Mouse (Mus musculus) kidney, adult 11 months (tissue): ENCODE measurements around the gene Nsfl1c.
"Not testable (repeated sequence)": the region's sequence is repeated elsewhere in the genome, so short reads cannot be mapped to it uniquely, and the experiment has no call there.

Source experiments
- DNase-seq: peaks from one replicate; pipeline ENCODE4 v3.0.0; 2022

The Nsfl1c gene

GRCm38 (mm10) chr2:151494035-151494803, at the start of gene Nsfl1c:
Nsfl1c (plus strand) TSS chr2:151494182.
- peak; percentile 88 for DNase-seq

- not testable (repeated sequence) for DNase-seq
Measured at GRCm38 (mm10) chr2:151476053-151476452, 17.9 kb upstream of the Nsfl1c start, which contains the start of gene 4921509C19Rik. 4921509C19Rik (minus strand) TSS chr2:151476153.

DNA sequence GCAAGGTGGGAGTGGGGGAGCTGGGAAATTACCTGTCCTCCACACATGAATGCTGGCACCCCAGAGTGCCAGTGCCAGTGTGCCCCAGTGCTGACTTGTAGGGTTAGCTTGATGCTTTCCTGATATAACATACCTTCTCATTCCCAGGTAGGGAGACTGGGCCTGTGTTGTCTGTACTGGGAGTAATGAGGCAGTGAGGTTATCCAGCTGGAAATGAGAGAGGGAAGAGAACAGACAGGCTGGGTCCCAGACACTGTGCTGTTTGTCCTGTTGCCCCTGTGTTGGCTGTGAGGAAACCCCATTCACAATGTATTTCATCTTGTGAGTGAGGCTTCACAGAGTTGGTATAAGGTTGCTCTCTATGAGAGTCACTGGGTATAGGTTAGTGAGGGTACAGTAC, 7.5 kb upstream of the Nsfl1c start:
- no peak for DNase-seq

DNA sequence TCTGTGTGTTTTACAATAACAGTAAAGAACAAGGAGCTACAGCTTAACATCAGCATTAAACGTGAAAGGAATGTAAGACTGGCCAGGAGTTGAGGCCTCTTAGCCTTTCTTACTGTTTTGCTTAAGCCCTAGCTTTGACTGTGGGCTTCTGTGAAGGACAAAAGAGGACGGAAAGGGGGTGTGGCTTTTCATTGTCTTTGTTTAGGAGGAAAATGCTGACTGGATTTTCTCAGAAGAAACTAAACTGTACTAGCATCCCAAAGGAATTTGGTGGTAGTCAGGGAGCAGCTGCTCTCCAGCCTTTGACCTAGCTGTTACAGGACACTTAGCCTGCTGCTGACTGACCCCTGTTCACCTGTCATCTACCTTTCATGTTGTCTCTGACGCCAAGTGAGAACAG, 4.4 kb downstream of the Nsfl1c start:
- DNase-seq = no peak

DNA sequence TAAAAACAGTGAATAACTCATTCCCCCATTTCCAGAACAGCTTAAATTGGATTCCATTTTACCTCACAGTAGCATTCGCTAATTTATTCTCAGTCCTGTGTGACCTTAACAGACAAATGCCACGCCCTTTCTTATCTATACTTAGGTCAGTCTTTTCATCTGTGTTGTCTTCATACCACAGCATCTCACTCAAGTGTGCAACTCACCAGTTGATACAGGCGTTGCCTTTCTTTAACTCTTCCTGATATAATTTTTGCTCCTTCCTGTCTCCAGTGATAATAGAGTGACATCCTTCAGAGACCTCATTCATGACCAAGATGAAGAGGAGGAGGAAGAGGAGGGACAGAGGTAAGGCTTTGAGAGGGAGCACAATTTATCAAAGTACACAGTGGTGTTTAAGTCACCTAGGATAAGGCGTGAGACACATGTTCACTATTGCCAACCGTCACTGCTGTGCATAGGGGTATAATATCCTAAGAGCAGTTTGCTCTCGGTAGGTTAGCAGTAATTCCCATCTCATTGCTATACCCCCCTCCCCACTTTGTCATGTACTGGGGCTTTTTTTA, 6.5 kb downstream of the Nsfl1c start:
- DNase-seq = no peak

GRCm38 (mm10) chr2:151504226-151504625, 10.2 kb downstream of the Nsfl1c start:
- no peak for DNase-seq

DNA sequence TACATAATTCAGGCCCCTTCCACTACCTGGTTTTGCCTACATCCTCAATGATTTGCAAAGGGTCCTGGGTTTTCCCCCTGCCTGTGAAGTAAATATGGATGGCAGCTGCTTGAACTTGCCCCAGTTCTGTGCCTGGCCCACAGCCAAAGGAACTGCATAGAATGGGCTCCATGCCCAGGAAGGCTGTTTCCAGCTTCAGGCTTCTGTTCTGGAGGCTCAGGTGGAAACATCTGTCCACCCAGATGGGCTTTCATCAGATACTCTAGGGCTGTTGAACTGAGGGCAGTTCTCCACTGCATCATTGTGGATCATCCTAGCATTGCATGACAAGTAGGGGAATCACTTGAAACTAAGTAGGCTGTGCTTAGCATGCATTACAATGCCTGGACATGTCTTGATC, 18.2 kb downstream of the Nsfl1c start:
- DNase-seq = peak; percentile 17

DNA sequence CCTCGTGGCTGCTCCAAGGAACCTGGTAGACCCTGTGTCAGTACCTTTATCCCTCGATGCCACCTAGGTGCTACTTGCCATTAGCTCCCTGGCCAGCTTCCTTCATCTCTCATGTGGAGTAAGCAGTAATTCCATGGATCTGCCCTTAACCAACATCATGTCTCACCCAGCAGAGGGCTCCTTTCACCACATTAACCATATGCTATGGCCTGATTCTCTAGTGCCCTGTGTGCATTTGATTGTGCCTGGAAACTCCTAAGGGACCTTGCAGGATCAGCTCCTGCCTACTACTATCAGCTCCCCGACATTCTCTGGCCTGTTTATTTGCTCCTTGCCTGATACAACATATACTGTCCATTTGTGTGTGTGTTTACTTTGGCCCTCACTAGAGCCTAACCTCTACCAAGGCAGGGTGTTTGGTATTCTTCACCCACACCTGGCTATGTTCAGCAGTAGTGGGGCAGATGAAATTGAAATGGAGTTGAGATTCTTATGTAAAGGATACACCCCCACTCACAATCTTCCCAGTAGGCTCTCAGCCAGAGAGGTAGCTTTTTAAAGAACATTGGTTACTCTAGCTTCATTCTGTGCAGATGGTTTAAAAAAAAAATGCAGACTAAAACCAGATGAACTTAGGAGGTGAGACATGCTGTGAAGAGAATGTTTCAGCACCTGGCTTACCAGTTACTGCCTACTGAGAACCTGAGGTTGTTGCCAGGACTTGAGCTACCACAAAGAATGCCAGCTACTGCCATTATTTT, 19.7 kb downstream of the Nsfl1c start:
- DNase-seq = no peak

DNA sequence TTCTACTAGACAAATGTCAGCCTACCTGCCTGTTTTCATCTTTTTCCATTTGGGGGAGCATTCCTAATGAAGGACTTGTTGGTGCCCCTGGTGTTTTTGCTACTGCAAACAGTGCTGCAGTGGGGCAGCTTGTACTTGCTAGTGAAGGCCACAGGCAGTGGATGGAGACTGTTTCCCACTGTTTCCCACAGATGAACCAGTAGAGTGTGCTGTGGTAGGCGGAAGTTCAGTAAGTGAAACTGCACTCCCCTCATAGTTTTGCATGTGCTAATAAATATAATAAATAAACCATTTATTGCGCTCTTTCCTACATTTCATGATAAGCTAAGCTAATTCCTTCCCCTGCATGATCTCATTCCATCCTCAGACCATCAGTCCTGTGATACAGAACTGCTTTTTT, 25.0 kb downstream of the Nsfl1c start:
- no peak for DNase-seq

DNA sequence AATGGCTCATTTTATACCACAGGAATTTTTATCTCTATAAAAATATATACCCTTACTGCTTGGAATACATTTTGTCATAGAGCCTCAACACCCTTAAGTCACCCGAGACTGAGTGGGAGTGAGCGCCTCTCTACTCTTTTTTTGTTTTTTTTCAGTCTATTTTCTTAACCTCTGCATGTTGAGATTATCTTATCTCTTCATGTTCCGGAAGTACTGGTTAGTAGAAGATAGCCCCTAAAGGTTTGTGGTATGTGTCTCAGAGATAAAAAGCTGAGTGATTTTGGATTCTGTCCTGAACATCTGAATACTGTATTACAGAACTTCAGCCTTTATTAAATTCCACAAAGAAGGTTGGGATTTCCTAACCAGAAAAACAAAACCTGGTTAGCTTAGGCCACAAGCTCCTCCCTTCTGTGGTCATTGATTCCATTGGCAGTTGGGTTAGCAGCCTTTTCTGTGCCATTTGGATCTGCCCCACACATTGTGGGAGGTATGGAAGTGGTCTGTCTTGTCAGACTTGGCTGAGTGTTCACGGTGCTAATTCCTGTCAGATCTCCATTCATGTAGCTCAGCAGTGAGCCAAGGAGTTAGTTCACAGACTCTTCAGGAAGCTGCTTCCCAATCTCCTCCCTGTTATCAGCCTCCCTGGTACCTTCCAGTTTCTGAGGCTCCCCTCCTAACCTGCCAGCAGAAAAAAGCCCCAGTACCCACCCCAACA, 30.5 kb downstream of the Nsfl1c start:
- DNase-seq = no peak

DNA sequence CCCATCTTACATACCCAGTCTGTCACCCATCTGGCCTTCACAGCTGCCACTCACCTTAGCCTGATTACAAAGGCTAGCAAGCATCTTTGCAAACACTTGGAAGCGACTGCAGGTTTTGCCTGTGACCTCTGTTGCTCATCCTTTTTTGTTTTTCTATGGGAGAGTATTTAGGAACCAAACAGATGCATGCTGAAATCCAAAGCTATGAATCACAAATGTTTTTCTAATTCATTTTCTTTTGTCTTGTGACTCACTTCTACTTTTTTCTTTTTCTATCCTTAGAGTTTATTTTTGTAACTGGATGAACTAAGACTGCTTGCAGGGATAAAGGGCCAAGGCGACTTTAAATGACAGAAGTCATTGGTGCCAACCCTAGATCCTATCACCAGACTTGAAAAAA, 31.5 kb downstream of the Nsfl1c start:
- DNase-seq = no peak

DNA sequence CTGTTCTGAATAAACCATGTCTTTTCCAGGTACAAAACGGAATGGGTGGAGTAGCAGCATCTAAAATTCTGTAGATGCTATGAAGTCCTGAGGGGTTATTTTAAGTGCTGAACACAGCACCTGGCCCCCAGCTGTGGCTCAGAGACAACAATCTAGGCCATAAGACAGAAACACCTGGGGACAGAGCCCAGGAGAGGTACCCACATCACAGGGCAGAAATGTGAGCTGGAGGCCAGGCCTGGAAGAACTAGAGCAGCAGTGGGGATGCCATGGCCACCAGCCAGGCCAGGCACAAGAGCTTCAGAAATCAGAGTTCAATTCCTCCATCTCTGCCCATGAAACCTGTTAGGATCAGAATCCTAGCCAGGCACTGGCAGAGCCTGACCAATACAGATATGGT, 34.1 kb downstream of the Nsfl1c start:
- no peak for DNase-seq

DNA sequence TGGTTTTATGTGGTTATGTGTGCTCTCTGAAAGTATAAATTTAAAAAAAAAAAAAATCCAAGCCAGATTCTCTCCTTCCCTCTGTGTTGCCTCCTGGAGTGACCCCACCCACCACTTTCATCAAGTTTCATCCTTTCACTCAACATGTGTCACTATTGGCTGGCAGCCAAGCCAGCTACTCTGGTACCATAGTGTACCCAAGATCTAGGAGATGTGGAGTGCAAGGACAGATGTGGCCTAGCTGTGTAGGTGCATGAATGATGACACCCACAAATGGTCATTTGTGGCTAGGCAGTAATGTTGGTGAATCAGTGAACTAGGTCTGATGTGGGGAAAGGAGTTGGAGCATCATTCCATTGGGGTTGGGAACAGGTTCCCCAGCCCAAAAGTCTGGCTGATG, 35.2 kb downstream of the Nsfl1c start:
- DNase-seq = no peak

- no peak for DNase-seq
Measured at GRCm38 (mm10) chr2:151530378-151531230, 36.6 kb downstream of the Nsfl1c start.

- no peak for DNase-seq
Measured at GRCm38 (mm10) chr2:151533632-151534031, 39.6 kb downstream of the Nsfl1c start.

GRCm38 (mm10) chr2:151535961-151536617, 42.1 kb downstream of the Nsfl1c start:
- DNase-seq = no peak

- peak; percentile 15 for DNase-seq
Measured at GRCm38 (mm10) chr2:151536618-151536974, 42.6 kb downstream of the Nsfl1c start.

GRCm38 (mm10) chr2:151538646-151539045, 44.7 kb downstream of the Nsfl1c start:
- DNase-seq = no peak

DNA sequence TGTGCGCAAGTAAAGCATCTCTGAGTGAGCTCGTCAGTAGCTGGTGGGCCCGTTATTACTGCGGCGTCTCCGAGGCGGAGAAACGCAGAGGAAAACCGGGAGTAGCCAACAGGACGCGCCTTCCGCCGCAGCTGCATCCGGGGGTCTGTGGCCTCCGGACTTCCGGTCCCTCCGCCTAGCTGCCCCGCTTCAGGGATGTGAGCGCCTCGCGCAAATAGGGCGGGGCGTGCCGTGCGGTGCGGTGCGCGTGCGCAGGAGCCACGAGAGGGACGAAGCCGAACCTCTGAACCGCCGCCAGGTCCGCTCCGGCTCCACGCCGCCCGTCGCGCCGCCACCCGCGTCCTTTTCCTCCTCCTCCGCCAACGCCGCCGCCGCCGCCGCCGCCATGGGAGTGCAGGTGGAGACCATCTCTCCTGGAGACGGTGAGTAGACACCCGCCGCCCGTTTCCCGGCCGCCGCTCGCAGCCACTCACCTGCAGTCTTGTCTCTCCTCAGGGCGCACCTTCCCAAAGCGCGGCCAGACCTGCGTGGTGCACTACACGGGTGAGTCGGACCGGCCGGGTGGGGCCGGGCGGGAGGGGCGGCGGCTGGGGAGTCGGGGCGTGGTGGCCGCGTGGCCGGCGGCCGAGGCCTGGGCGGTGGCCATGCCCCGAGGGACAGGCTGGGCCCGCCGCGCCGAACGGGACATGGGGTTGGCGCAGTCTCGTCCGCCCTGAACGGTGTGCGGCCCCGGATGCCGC, 48.5 kb downstream of the Nsfl1c start, which contains the start of gene Fkbp1a:
Gene Fkbp1a (plus strand): TSS at position 161 of the 740 bp plus-strand sequence.
- DNase-seq = peak; percentile 96

DNA sequence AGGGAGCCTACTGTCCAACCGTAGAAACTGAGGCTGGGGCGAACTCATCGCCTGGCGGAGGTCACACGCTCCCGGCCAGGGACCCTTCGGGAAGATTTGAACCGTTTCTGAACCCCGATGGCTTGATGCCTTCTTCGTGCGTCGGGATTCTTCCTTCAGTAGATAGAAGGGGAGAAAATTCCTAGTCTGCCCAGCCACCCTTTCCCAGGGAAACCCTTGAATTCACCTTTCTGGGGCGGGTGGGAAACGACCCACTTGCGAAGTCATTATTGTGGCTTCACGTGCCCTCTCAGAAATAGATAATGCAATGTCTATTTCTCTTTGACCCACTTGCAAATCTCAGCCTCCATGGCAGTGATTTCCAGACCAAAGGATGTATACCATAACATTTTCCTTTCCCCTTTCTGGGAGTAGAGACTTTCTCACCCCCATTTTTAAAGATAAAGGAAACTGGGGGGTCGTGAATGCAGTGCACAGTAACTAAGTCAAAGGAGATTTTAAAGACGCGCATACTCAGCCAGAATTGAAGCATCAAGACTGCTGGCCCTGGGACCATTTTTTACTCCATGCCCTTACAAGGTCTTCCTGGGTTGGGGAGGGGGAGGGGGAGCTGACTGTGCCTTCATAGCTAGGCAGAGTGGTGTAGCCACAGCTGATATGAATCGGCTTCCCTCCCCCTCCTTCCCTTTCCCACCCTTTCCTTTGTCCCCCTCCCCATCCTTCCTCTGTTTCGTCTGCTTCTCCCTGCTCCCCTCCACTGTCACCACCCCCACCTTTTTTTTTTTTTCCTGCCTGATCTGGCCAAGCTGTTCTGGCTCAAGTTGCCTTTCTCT, 49.3 kb downstream of the Nsfl1c start:
- peak; percentile 28 for DNase-seq
